Mouse (Mus musculus) adrenal gland, postnatal 4 days (tissue): ENCODE data around the gene Tmem185b. TPM values are rescaled to one million over a fixed set of nuclear protein-coding genes. Genes with fewer than 3 reads are reported as not detected.

Experiments
- DNase-seq, 2 experiments: peaks; one replicate each; pipeline ENCODE4 v3.0.0; 2021 to 2022; ENCODE audit warnings: low spot score in 2 of 2, mixed read lengths in 2 of 2
- total RNA-seq, 2 experiments: library from RNA; stranded (reverse); gene quantifications; 2 replicates each; pipeline ENCODE4 v1.2.3; 2021

Tmem185b gene
- total RNA-seq, 2 experiments from 2014 or later, result 20.3 to 21.3 TPM

DNA sequence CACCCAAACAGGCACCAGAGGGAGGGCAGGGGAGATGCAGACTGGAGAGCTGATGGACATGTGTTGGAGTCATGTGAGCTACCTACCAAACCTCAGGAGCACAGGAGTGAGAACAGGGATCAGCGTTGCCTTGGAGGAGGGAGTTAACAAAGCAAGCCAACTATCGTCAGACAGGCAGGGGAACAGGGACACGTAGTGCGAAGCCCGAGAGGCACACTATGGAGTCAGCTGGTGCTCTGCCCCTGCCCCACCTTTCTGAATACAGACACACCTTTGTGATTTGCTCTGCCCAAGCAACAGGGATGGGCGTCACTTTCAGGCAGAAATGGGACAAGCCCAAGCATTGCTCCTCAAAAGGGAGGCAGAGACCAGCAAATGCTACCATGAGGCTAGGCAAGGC is 11.7 kb downstream of the Tmem185b start:
- DNase-seq, result no peak

DNA sequence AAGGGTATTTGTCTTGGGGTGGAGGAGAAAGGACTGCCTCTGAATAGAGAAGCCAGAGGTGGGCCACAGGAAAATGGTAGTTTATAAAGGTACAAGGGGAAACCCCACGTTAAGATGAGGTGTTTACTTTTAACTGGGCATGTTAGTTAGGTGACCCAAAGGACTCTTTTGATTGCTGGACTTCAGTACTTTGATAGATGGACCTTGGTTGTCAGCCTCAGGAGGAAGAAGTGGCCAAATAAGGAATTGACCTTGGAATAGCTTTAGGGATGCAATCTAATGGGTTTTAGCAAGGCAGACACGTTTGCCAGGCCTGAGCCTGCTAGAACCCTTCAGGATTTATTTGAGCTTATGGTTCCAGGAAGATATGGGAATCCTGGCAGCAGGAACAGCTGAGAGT is 13.3 kb downstream of the Tmem185b start:
- DNase-seq, result no peak

DNA sequence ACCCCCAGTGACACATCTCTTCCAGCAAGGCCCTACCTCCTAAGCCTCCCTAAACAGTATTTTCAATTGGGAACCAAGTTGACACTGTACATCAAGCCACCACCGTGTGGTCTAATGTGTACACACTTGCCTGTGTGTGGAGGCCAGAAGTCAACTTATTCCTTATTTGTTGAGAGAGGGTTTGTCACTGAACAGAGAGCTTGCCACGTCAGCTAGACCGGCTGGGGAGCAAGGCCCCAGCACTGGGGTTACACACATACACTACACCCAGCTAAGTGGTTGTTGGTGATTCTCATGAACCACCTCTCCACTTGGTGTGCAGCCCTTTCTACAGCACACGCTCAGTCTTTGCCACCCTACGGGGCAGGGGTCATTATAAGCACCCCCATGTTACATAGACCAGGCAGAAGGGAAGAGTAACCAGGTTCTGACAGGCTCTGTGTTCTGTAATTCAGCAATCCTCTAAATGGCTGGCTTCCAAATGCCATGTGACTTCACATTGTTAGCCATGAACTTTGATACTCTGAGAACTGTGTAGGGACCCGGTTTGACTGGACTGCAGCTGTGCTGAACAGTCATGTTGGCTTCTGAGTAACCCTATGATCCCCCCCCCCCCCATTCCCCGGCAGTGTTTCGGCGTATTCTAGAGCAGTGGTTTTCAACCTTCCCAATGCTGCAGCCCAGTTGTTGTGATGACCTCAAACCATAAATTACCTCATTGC is 15.0 kb downstream of the Tmem185b start:
- no peak for DNase-seq

GRCm38 (mm10) chr1:119541570-119541969 is 15.6 kb downstream of the Tmem185b start:
- DNase-seq, result no peak

DNA sequence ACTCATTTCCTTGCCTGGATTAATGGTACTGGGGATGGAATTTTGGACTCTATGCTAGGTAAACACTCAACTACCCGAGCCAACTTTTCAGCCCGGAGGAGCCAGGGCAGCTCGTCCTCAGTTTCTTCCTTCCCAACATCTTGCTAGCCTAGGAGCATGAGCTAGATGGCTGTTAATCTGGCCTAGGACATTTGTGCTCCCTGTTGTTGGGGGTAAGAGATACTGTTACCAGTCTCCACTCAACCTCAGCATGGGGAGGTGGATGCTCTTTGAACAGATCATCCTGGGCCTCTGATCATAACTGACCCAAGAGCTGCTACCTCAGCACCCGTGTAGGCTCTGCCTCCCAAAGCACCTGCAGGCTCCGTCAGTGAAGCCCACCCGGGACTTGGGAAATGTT is 17.4 kb downstream of the Tmem185b start:
- no peak for DNase-seq

- DNase-seq, result no peak
Measured at GRCm38 (mm10) chr1:119544611-119545155, 18.7 kb downstream of the Tmem185b start.

GRCm38 (mm10) chr1:119545164-119545563 is 19.2 kb downstream of the Tmem185b start:
- DNase-seq, result no peak

GRCm38 (mm10) chr1:119545671-119546070 is 19.7 kb downstream of the Tmem185b start:
- no peak for DNase-seq

- DNase-seq, result no peak
Measured at GRCm38 (mm10) chr1:119546490-119546889, 20.5 kb downstream of the Tmem185b start.

- DNase-seq, result peak; percentile 46 to 59
Measured at GRCm38 (mm10) chr1:119548668-119549326, 22.8 kb downstream of the Tmem185b start.

- DNase-seq, result no peak
Measured at GRCm38 (mm10) chr1:119549327-119549689, 23.3 kb downstream of the Tmem185b start.

DNA sequence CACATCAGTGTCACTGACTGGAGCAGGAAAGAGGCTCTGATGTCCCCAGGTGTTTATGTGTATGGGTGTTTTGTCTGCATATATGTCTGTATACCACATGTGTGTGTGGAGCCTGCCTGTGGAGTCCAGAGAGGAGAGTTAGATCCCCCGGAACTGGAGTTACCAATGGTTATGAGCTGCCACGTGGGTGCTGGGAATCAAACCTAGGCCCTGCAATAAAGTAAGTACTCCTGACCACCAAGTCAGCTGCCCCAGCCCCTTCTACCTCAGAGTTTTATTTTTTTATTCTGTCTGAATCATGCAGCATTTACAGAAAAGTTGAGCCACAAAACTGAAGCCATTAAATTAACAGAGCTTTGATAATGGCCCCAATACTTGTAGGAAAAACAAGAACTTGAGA is 24.1 kb downstream of the Tmem185b start:
- no peak for DNase-seq

DNA sequence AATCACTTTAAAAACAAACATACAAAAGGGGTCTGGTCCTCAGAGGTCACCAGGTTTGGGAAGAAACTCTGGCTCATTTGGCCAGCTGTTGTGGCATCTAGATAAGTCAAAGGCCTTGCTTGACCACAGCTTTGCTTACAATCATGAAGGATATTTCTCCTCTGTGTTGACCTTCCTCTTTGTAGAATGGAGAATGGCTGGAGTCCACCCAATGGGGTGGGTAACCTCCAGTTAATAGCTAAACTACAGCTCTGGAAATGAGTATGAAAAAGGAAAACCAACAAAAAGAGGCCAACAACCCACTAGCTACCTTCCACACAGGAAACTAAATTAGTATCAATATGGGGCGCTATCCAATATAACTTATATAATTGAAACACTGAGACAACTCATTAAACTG is 25.7 kb downstream of the Tmem185b start:
- DNase-seq, result no peak

DNA sequence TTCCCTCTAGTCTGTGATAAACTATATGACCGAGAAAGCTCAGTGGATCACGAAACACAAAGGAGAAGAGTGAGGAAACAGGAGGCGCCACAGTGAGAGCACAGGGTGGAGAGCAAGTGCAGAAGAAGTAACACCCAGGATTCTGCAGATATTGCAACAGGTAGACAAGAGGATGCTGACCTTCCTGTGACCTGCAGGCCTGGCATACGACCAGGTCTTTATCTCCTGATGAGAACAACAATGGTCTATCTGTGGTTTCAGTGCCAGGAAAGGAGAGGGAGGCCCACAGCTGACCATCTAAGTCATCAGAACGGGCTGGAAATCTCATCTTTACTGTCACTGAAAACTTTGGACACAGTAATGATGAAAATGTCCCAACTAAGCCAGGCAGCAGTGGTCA is 29.7 kb downstream of the Tmem185b start:
- DNase-seq, result no peak

DNA sequence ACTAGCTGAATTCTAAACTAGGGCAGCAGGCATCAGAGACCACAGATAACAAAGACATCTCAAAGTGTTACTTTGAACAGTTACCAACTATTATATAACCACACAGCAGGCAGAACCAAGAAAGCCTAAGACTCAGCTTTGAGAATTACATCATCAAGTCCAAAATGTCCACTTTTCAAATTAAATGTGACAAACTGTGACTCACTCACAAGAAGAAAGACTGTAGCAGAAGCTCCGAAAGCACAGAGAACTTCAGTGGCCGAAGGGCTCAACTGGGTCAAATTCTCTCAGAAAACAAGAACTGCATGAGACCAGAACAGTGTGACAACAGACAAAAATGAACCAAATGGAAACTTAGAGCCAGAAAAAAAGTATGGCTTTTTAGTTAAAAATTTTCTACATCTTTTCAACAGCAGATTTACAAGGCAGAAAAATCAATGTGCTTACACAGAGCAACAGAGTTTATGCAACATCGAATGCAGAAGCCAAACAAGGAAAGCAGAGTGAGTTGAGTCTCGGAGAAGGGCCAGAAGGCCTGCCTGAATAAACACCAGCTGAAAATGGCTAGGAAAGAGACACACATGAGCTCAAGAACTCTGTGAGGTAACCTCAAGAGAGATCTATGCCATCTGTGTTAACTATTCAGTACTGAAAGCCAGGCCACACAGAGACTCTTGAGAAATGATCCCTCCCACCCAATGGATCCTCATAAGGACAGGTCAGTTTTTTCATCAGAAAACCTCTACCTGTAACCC is 31.9 kb downstream of the Tmem185b start:
- DNase-seq, result no peak

DNA sequence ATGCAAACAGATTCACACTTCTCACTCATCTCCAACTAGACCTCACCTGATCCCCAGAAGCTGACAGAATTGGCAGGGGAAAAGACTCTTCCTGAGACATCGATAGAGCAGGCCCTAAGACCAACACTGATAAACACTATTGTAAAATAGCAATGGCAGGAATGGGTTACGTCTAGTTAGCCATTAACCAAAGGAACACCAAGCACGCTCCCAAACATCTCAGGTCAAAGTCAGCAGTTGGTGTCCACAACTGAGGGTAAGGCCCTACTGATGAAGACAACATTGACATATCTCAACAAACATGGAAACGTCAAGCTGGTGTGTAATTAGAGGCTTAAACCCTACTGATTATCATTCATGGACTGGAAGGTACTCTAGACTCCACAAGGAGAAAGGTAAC is 39.6 kb downstream of the Tmem185b start:
- DNase-seq, result no peak

- no peak for DNase-seq
Measured at GRCm38 (mm10) chr1:119570134-119570533, 44.2 kb downstream of the Tmem185b start.

Other genes with a start within 250 kb of the Tmem185b start
- gene Inhbb, start 103.9 kb upstream of the Tmem185b start, total RNA-seq, result 1 to 10 TPM; 4.2 to 5.0 TPM
- 10 to 100 TPM; 69.3 to 76.0 TPM for gene Ralb, start 21.4 kb upstream of the Tmem185b start, total RNA-seq
- gene Epb41l5, start 122.8 kb downstream of the Tmem185b start, total RNA-seq, result 10 to 100 TPM; 13.1 to 20.2 TPM